Mouse (Mus musculus): ENCODE data around the gene Dock1.

The Dock1 gene

DNA sequence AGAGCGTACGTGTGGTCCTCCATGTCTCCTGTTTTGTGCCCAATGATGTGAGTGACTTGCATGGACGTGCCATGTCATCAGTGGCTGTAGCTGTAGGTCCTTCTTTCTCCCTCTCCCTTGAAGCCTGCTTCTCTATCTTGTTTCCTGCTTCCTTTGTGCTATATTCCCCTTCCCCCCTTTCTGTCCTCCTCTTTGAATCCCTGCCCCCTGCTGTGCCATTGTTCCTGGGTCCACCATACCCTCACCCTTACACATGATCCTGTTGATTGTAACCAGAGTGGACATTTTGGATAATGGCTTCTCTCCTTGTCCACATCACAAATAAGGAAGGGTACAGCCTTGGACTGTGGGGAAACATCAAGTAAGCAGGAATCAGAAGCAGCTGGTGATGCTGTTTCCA lies 81.0 kb downstream of the Dock1 start:
- DNase-seq (ENCODE audit: low spot score) = no peak

DNA sequence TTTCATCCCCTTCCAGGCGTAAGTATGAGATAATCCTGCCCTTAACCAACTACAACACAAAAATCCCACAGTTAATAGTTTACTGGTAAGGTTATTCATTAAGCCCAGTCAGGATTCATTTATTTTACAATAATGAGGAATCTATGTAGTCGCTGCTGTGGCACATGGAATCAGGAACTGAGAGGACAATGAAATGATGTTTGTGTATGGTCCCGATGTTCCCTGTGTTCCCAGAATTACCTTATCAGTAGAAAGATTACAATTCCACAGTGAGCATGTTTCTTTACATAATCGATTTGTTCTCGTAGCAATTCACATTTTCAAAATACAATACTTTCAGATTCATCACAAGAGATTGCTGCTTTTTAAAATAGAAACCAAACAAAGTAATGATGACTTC lies 83.0 kb downstream of the Dock1 start:
- DNase-seq (ENCODE audit: low spot score) = no peak

DNA sequence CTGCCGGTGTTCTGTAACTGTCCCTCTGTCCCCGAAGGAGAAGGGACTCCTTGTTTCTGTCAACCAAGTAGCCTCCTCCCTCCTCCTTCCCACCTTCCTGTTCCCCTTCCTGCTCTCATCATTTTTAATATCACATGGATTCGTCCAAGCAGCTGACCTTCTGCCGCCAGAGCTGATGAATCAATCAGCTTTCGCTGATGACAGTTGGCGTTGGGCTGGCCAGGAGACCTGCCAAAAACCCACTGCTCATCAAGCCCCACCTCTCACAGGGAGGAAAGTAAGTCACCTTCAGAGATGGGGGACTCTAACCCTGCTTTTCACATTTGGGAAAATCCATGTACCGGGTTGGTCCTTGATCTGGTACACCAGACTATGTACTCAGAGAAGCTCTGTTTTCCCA lies 87.2 kb downstream of the Dock1 start:
- DNase-seq (ENCODE audit: low spot score) = no peak

DNA sequence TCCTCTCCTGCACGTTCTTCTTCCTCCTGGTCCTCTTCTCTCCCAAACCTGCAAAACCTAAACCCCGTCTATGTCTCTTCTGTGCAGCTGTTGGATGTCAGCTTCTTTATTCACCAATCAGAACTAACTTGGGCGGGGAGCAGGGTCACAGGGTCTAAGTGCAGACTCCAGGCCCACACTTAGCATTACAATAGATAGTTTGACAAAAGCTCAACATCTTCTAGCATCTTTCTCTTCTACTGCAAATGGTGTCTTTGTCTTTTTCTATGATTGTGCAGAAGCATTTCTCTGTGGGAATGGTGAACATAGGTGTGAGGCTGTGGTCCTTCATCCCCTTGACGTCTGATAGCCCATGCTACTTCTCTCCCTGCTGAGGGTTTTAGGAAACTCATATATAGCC lies 91.3 kb downstream of the Dock1 start:
- no peak for DNase-seq (ENCODE audit: low spot score)

DNA sequence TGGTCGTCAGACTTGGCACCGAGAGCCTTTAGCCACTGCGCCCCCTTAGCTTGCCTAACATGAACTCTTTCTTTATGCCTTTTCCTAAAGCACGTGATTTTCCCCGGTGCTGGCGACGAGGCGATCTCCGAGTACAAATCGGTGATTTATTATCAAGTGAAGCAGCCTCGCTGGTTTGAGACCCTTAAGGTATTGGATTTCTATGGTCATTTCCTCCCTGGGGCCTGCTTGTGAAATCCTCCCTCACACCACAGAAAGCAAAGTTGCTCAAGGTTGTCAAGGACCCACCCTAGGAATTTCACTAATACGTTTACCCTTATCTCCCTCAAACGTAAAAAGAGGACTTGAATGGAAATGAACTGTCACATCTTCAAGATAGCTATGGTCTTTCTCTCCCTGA lies 94.7 kb downstream of the Dock1 start:
- DNase-seq (ENCODE audit: low spot score) = no peak

DNA sequence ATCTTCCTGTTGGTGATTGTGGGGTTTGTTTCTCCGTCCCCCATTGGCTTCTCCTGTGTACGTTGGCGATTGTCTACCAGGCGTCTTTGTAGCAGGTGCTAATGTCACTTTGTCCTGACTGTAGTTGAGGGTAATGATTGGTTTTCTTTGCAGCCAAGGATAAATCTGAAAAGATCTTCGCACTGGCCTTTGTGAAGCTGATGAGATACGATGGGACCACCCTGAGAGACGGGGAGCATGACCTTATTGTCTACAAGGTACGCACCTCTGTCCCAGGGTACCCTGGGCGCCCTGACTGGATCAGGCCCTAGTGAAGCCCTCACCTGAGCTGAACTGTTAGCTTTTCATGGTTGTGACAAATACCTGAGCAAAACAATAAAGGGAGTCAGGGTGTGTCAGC lies 100.9 kb downstream of the Dock1 start:
- DNase-seq (ENCODE audit: low spot score) = no peak

DNA sequence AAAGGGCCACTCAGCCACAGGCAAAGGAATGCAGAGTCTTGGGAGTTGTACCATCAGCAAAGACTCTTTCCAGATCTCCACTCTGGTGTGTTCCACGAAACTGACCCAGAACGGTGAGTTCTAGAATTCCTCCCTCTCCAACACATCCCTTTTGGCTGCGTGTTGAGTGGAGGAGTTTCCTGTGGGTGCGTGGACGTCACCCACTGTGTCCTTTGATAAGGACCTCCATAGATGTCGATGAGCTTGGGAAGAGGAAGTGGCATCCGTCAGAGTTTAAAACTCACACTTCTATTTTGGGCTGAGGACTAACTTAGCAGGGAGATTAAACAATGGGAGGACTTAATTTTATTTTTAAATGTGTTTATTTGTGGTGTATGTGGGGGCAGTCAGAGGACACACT lies 101.9 kb downstream of the Dock1 start:
- DNase-seq (ENCODE audit: low spot score) = no peak

DNA sequence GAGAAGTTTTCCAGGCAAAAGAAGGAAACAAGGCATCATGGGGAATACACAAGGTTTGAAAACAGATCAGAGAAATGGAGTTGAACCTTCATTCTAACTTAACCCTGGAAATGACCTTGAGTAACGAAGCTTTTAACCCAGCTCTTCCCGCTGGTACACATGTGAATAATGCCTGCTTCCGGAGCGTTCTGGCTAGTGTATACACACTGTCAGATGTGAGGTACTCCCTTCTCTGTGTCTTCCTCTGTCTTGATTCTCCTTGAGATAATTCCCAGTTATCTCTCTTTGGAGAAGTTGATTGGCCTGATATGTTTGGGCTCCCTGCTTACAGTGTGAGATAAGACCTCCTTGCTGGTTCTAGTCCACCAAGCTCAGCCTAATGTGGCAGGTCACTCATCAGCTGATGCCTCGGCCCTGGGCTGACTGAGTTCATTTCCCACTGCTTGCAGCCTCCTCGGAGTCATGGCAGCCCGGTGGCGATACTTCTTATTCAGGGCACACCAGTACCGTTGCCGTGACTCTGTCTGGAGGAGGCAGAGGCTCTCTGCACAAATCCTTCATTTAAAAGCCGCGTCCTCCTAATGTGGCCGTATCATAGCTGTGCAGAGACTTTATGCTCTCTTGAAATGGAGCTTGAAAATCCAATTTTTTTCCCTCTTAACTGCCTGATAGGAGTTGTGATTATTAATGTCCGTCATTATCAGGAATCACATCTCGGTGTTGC lies 102.6 kb downstream of the Dock1 start:
- no peak for DNase-seq (ENCODE audit: low spot score)

DNA sequence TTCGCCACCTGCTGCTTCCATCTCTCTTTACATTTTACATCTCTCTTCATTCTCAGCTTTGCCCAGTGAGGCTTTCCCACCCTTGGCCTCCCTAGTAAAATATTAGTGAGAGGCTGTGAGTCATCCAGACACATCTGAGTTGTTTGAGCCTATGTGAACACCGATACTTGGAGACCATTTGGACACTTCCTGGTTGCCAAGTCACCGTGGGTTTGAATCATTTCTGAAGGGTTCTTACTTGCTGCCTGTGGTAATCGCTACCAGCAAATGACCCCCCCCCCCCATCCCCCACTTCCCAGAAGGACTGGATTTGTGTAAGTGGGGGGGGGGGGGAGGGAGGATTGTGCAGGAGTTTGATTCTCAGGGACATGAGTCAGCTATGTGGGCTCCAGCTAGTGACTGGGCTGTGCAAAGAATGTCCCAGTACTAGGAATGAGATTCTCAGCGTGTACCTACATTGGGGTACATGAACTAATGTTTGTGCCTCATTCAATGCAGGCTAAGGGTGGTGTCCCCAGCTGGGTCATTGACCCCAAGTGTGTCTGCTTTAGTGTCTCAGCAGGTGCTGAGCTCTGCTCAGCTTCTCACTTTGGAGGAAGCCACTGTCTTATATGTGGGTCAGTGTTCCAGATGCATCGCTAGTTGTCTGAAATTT lies 103.4 kb downstream of the Dock1 start:
- no peak for DNase-seq (ENCODE audit: low spot score)

DNA sequence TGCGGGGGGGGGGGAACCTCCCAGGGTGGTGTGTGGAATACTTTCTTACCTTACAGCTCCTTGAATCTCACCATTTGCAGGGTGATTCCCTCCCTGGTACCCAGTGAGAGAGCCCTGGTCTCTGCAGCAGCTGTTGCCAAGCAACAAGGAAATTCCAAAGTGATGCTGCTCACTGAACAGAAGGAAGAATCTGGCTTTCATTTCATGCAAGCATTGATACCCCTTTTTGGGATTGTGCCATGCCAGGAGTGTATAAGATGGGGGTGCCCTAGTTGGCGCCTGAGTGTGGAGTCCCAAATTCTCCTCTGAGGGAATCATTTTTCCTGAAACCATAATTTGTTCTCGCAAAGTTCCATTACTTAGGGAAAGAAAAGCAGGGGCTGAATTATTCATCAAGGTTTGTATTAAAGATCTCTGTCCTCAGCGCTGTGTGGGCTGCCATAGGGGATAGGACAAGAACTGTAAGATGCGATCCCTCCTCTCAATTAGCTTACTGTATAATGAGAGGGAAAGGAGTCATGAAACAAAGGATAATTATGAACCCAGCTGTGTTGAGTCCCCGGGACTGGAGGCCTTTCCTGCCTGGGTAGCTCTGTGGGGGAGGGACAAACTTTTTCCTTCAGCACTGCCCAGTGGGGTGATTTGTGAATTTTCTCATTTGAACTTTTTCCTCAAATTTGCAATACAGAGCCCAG lies 104.2 kb downstream of the Dock1 start:
- no peak for DNase-seq (ENCODE audit: low spot score)

DNA sequence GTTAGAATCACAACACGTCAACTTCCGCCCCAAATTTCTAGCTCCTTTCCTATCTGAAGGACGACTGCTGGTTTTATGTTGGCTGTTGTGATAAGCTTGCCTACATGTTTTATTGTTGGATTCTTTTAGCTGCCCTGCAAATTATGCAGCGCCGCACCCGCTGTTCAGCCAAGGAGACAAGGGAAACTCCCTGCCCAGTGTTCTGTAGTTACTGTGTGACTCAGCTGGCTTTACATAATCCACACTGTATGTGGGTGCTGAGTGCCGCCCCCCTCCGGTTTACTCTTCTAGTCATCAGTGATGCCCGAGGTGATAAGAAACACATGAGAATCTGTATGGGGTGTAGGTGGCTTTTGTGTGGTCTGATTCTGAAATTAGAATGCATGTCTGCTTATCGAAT lies 105.2 kb downstream of the Dock1 start:
- no peak for DNase-seq (ENCODE audit: low spot score)

DNA sequence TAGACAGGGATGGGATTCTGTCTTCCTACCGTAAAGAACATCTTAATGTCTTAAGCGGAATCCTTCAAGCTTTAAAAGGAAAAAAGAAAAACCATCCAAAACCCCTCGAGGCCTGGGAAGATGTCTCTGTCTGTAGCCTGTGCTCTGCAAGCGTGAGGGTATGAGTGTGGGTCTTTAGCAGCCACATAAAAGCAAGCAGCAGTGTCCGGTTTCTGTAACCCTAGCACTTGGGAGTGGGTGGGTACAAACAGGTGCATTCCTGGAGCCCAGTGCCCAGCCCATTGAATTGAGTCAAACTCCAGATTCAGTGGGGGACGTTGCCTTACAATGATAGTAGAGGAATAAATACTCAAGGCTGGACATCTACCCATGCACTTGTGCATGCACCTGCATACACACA lies 105.9 kb downstream of the Dock1 start:
- no peak for DNase-seq (ENCODE audit: low spot score)

DNA sequence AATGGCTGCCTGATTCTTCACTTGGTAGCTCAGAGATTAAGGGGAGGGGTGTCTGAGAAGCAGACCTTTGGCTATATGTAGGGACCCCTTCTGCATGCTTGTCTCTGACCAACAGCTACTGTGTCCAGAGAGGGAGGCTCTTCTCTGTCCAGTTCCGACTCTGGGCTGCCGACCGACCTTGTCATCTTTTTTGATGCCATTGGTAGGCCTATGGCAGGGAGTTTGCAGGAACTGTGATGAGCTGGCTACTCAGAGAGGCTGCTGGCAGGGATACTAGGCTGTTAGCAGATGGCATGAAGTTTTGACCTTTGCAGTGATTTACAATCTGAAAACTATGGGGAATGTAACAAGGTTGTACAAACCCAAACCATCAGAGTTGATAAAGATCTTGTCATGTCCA lies 109.3 kb downstream of the Dock1 start:
- DNase-seq (ENCODE audit: low spot score) = no peak

DNA sequence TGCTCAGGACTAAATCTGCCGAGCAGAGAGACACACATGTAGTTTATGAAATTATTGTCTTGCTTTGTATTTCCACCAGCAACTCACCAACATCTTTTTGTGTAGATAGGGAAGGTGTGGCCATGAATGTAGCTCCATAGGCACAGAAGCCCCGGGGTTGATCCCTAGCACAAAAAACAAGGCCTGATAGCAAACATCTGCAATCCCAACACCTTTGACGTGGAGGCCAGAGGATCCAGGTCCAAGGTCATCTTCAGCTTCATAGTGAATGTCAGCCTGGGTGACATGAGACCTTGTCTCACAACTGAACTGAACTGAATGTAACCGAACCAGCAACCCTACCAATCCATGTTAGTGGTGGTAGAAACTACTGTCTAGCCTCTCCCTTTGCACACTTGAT lies 116.7 kb downstream of the Dock1 start:
- DNase-seq (ENCODE audit: low spot score) = no peak

DNA sequence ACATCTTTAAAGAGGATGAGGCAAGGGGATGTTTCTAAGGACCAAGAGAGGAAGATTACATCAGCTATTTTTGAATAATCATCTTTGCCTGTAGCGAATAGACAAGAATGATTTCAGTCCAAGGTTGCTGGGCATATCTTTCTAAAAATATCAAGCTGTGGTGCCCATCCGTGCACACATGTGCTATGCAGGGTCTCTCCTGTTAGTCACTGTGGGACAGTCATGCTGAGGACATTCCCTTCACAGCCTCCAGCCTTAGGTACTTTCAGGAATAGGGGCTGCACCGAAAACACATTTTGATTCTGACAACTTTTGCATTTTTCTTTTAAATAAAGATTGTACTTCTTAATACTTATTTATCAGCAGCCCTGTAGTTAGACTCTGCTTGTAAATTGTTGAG lies 124.4 kb downstream of the Dock1 start:
- DNase-seq (ENCODE audit: low spot score) = no peak

DNA sequence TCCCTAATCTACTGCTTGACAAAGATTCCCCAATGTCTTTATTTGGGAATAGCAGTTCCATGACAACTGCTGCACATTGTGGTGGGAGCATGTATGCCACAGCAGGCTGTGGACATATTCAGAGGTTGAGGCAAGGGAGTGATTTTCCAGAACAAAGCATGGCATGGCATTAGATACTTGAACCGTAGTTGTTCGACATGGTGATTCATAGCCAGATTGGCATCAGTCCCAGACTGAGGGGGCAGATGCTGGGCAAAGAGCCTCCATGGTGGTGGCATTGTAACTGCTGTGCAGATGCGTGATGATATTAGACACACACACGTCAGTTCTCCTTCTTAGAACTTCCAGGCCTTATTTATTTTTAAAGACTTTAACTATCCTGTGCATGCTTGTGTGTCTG lies 129.6 kb downstream of the Dock1 start:
- no peak for DNase-seq (ENCODE audit: low spot score)

DNA sequence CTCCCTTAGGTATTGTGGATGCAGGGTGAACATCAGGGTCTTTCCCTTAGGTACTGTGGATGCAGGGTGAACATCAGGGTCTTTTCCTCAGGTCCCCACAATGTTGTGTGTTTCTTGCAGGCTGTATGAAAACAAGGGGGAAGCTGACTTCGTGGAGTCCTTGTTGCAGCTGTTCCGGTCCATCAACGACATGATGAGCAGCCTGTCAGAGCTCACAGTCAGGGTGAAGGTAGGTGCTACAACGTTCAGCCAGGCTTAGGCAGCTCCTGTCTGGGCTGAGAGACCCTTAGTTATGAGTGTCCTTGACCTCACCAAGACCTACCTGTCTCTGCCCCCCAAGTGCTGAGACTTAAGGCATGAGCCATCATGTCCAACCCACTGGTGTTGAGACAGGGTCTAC lies 134.0 kb downstream of the Dock1 start:
- no peak for DNase-seq (ENCODE audit: low spot score)

DNA sequence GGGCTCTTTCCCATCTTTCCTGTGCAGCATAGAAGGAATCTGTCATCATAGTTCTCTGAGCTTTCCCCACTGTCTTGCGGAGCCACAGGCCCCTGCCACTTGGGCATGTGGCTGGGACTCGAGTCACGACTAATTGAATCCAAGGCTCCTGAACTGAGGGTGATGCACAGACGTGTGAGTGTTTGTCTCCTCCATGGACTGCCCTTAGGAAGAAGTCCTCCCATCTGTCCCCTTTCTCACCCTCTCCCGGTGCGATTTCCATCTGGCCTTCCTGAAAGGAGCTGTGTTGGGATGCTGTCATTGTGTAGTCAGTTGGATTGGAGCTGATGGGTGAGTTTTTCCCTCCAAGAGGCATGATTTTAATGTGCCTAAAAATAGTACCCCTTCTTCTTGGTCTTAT lies 136.3 kb downstream of the Dock1 start:
- DNase-seq (ENCODE audit: low spot score) = no peak

DNA sequence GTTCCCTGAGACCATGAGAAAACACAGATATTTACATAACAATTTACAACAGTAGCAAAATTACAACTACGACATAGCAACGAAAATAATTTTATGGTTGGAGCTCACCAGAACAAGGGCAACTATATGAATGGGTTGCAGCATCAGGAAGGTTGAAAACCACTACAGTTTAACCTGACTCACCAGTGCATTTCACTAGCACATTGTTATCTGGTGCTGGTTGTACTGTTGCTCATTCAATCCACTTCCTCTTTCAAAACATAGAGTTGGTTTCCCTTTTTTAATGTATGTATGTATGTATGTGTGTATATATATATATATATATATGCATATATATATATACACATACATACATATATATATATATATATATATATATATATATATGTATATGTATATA lies 138.0 kb downstream of the Dock1 start:
- DNase-seq (ENCODE audit: low spot score) = no peak

DNA sequence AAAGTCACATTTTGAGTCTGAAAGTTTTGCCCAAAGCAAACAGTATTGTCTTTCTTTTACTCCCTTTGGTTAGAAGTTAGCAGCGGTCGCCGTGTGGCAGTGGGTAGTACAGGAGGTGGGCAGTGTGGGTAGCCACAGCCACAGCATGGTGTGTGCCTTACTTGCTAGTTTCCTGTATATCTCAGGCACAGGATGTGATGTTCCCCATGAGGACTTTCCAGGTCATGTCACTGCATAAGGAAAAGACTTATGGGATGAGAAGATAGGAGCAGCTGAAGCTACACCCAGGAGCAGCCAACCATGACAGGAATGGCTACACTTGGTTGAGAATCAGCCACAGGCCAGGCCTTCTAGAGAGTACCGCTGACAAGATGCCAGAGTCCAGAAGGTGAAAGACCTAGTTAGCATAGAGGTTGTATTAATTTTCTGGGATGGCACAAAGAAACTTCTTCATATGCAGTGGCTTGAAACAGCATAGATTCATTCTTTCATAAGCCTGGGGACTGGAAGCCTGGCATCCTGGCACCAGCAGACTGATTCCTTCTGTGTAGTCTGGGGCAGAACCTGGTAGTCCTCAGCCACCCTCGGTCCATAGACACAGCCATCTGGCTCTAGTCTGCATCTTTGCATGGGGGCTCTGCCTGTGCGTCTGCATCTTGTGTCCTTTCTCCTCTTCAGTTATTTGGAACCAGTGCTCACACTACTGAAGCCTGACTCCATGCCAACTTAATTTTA lies 139.0 kb downstream of the Dock1 start:
- DNase-seq (ENCODE audit: low spot score) = no peak

DNA sequence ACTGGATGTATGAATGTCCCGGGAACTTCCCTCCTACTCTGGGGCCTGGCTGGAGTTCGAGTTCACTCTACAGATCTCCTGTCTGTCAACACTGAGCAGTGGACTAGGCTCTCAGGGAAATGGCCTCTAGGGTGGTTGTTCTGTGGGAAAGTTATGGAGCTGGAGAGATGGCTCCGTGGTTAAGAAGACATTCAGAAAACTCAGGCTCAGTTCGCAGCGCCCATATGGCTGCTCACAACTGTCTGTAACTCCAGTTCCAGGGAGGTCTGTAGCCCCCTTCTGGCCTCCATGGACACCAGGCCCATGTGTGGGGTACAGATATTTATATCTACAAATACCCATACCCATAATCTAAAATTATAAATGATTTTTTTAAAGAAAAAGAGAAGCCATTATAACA lies 148.0 kb downstream of the Dock1 start:
- no peak for DNase-seq (ENCODE audit: low spot score)

DNA sequence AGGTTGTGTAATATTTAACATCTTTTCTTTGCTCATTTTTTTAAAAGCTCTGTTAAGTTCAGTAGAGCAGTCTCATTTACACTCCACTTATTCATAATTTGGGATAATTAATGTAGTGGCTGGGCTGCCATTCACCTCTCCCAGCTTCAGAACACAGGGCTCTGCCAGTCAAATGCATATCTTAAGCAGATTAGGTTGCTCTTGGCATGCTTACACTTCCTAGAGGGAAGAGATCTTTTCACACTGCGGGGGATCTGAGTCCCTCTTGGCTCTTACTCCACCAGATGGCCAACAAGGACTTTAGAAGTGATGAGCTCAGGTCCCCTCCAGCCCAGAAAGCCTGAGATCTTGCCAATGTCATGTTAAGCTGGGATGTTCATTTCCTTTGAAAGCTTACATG lies 150.8 kb downstream of the Dock1 start:
- DNase-seq (ENCODE audit: low spot score) = no peak

DNA sequence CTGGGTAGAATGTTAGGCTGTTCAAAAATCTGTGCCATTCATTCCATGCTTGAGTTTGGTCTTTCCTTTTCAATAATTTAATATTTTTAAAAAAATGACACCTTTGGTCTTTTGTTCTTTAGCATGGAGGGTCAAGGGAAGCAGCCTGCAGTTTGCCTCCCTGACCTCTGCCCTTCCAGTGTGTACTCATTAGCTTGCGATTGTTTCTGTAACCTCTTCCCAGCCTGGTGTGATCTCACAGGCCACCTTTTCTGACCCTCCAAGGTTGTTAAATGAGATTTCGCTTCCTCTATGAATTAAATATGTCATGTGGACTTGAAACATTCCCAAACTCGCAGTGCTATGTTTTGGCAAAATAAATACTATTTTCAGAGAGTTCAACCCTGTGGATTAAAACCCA lies 151.6 kb downstream of the Dock1 start:
- no peak for DNase-seq (ENCODE audit: low spot score)
